Mouse (Mus musculus): Measurements from ENCODE around the gene Olfr344.

Olfr344 gene

GRCm38 (mm10) chr2:36566362-36566761, at the start of gene Olfr344:
Olfr344 (plus strand) TSS chr2:36566662.
- in situ Hi-C loops (cut with MseI, MboI) = no loop called here

GRCm38 (mm10) chr2:36524698-36525097, 41.8 kb upstream of the Olfr344 start, which contains the start of gene Olfr342:
Olfr342 (plus strand) TSS chr2:36524998.
- in situ Hi-C loops (cut with MseI, MboI) = no loop called here

- in situ Hi-C loops (cut with MseI, MboI) = no loop called here
Measured at GRCm38 (mm10) chr2:36565156-36565555, 1.3 kb upstream of the Olfr344 start.

GRCm38 (mm10) chr2:36567022-36567421, 560 bp downstream of the Olfr344 start:
- in situ Hi-C loops (cut with MseI, MboI) = no loop called here

GRCm38 (mm10) chr2:36567845-36568244, 1.4 kb downstream of the Olfr344 start:
- in situ Hi-C loops (cut with MseI, MboI) = no loop called here
